Mouse (Mus musculus): ENCODE measurements around the gene Slc25a26.
"Not testable (repeated sequence)": the region's sequence is repeated elsewhere in the genome, so short reads cannot be mapped to it uniquely, and the experiment has no call there.

Slc25a26 gene

GRCm38 (mm10) chr6:94550851-94551250, 50.7 kb downstream of the Slc25a26 start:
- CTCF ChIA-PET, result interaction anchor here (0.7 kb wide), 1 partner anchor 66 kb away, joined by 22 read pairs; no protein-coding TSS in a partner anchor

- CTCF ChIA-PET, result no interaction called here
Measured at GRCm38 (mm10) chr6:94553085-94553484, 53.0 kb downstream of the Slc25a26 start.

GRCm38 (mm10) chr6:94558603-94559002, 58.5 kb downstream of the Slc25a26 start:
- CTCF ChIA-PET, result not testable (repeated sequence)

GRCm38 (mm10) chr6:94560896-94561295, 60.8 kb downstream of the Slc25a26 start:
- CTCF ChIA-PET, result no interaction called here

GRCm38 (mm10) chr6:94561346-94561745, 61.2 kb downstream of the Slc25a26 start:
- CTCF ChIA-PET, result no interaction called here

GRCm38 (mm10) chr6:94563203-94563940, 63.2 kb downstream of the Slc25a26 start:
- CTCF ChIA-PET, result no interaction called here

GRCm38 (mm10) chr6:94565766-94566165, 65.6 kb downstream of the Slc25a26 start:
- CTCF ChIA-PET, result interaction anchor here (1.1 kb wide), 1 partner anchor 41 kb away, joined by 3 read pairs; no protein-coding TSS in a partner anchor

- CTCF ChIA-PET, result no interaction called here
Measured at GRCm38 (mm10) chr6:94568040-94568439, 67.9 kb downstream of the Slc25a26 start.

GRCm38 (mm10) chr6:94575526-94576166, 75.5 kb downstream of the Slc25a26 start:
- CTCF ChIA-PET, result no interaction called here

- CTCF ChIA-PET, result no interaction called here
Measured at GRCm38 (mm10) chr6:94577991-94578390, 77.9 kb downstream of the Slc25a26 start.

- CTCF ChIA-PET, result interaction anchor here (0.5 kb wide), 1 partner anchor 64 kb away, joined by 3 read pairs; no protein-coding TSS in a partner anchor
Measured at GRCm38 (mm10) chr6:94582055-94582454, 81.9 kb downstream of the Slc25a26 start.

GRCm38 (mm10) chr6:94584147-94584695, 84.1 kb downstream of the Slc25a26 start:
- CTCF ChIA-PET, result no interaction called here

- CTCF ChIA-PET, result no interaction called here
Measured at GRCm38 (mm10) chr6:94584976-94585375, 84.8 kb downstream of the Slc25a26 start.

- CTCF ChIA-PET, result no interaction called here
Measured at GRCm38 (mm10) chr6:94588365-94588764, 88.2 kb downstream of the Slc25a26 start.

- CTCF ChIA-PET, result no interaction called here
Measured at GRCm38 (mm10) chr6:94592243-94592642, 92.1 kb downstream of the Slc25a26 start.

GRCm38 (mm10) chr6:94592710-94593109, 92.6 kb downstream of the Slc25a26 start:
- CTCF ChIA-PET, result no interaction called here

GRCm38 (mm10) chr6:94594096-94594665, 94.0 kb downstream of the Slc25a26 start:
- CTCF ChIA-PET, result interaction anchor here (0.7 kb wide), 1 partner anchor 12 kb away, joined by 4 read pairs; no protein-coding TSS in a partner anchor

GRCm38 (mm10) chr6:94594711-94595110, 94.6 kb downstream of the Slc25a26 start:
- CTCF ChIA-PET, result interaction anchor here (0.7 kb wide), 1 partner anchor 11 kb away, joined by 4 read pairs; no protein-coding TSS in a partner anchor

- CTCF ChIA-PET, result no interaction called here
Measured at GRCm38 (mm10) chr6:94595206-94595605, 95.1 kb downstream of the Slc25a26 start.

- CTCF ChIA-PET, result no interaction called here
Measured at GRCm38 (mm10) chr6:94596051-94596760, 96.1 kb downstream of the Slc25a26 start.

- CTCF ChIA-PET, result no interaction called here
Measured at GRCm38 (mm10) chr6:94596761-94597485, 96.8 kb downstream of the Slc25a26 start.
